Mouse (Mus musculus) G1E-ER4 (cell line): ENCODE results near the gene Rbsn. TPM values are rescaled to one million over a fixed set of nuclear protein-coding genes. Genes with fewer than 3 reads are reported as not detected.

Experiments used
- GATA1 ChIP-seq: IDR thresholded peaks from one replicate; pipeline ENCODE4 v1.8.0; 2012; ENCODE audit warnings: low read length, inconsistent platforms
- polyA plus RNA-seq: library from polyadenylated mRNA; stranded (reverse); fragments of >175 nt; gene quantifications from 2 replicates; pipeline ENCODE4 v1.2.3, GENCODE M21; 2012

Rbsn gene
- polyA plus RNA-seq: 7.5 and 7.8 TPM in 2 replicates

DNA sequence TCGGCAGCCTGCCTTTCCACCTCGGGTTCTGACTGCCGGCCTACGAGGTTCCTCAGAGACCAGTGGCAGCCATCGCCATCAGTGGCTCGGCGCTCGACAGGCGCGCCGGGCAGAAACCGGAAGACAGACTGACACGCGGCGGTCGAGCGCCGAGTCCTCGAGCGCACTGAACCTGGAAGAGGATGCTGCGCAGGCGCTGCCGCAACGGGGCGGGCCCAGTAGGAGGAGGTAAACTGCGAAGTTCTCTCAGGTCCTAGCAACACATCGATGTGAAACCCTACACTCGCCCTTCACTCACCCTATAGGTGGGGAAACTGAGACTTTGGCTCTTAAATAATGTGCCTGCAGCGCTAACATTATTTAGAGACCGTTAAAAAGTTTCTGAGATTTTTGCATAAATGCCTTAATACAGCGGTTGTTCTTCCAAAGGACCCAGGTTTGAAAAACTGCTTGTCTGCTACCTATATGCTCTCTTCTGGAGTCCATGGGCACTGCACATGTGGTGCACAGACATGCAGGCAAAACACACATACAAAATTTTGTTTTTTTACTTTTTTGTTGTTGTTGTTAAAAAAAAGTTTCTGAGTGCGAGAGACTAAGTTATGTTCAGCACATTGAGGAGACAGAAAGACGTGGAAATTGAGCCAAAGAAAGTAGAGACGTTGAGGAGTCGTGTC, at the start of gene Rbsn:
Rbsn (minus strand) TSS at position 153 of the 677 bp plus-strand sequence.
- TF ChIP-seq GATA1: no peak

DNA sequence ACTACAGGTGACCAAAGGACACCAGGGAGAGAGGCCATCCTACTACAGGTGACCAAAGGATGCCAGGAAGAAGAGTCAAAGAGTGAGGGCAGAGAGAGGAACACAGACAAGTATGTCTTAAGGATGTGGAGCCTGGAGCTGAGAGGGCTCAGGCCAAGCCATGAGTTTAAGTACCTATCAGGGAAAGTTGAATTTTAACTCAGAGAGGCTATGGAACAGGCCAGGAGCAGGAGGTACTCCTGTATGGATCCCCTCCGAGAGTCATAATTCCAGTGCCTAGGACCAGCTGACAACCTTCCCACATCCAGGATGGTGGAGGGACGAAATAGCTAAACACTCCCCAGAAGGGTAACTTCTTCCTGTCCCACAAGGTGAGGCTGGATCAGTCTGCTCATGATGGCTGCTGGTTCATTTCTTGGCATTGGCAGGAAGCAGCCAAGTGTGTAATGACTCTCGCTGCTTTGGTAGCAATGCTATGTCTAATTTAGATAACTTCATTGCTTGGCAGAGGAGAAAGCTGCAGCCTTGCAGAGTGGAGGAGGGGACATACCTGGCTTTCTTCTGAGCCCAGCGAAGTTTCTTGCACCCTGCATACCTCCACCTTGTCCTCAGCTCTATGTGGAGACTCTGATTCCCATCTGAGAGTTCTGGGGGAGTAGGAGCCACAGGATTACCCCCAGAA, 46.6 kb upstream of the Rbsn start:
- TF ChIP-seq GATA1: no peak

DNA sequence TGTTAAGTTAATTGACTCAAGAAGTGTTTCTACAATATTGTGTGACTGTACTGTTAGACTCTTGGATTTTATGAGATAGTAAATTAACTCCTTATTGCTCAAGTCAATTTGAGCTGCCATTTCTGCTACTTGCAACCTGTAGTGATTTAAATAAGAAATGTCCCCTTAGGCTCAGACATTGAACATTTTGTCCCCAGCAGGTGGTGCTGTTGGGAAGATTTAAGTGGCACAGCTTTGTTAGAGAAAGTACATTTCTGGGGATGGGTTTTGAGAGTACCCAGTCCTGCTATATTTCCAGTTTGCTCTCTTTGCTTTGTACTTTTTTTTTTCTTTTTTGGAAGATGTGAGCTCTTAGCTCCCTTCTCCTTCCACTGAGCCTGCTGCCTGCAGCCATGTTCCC, 40.6 kb upstream of the Rbsn start:
- no peak for TF ChIP-seq GATA1

DNA sequence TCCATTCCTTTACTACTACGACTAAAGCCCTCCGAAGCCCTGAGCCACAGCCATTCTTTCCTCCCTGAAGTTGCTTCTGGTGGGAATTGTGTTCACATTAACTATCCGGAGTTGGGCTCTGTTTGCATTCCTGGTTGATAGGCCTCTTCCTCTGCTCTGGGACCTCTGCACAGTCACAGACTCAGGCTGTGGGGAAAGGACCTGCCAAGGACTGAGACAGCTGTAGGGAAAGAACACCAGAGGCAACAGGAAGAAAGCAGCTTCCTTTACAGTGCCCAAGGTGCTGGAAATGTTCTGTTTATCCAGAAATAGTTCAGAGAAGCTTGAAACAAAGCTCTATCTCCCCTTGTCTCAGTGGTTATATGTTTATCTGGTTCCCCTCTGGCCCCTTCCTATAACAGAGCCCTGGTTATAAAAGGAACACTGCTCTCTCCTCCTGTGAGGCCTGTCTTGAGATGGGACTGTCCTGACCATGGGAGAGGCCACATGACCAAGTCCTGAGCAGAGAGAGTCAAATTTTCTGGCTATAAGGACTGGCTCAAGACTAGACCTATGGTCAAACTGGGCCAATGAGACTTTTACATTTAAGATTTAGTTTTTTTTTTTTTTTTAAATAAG, 38.6 kb upstream of the Rbsn start:
- no peak for TF ChIP-seq GATA1

DNA sequence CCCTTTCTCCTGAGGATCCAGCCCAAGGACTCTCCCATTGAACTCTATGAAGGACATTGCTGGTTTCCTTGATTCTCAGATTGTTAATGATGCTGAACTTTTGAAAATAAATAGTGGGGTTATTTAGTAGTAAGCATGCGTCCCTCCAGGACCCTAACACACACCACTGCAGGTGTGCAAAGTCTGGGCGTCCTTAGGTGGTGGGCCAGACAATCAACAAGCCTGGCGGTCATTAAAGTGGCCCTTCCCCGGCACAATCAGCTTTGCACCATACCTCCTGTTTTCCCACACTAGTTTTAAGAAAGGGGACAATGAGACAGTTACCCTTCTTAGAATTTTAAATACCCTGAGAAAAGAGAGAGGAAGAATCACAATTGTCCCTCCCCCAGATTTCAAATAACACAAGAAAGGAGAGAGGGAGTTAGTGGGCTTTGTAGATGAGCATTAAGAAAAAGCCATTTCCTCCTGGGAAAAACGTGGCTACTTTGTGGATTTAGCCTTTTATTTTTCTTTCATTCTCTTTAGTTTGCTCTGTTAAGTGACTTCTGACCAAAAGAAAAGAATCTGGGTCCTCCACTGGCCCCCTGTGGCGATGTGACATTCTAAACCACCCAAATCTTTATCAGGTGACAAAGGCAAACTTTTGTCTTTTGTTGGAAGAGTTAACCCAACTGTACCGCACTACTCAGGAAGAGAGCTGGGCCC, 32.6 kb upstream of the Rbsn start:
- no peak for TF ChIP-seq GATA1

DNA sequence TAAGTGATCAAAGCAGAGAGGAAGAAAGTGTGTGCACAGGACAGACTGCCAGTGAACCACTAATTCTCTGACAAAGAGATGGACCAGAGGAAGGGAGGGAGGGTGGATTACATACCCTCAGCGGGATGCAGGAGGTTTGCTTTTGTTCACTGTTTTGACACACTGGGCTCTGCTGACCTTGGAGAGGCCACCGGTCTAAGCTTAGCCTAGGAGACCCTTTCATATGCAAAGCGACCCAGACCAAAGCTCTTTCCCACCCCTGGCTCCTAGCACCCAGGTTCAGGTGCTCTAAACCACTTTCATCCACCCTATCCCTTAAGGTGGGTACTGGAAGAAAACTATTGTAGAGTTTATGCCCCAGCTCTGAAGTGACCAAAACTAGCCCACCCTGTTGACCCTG, 31.6 kb upstream of the Rbsn start:
- no peak for TF ChIP-seq GATA1

DNA sequence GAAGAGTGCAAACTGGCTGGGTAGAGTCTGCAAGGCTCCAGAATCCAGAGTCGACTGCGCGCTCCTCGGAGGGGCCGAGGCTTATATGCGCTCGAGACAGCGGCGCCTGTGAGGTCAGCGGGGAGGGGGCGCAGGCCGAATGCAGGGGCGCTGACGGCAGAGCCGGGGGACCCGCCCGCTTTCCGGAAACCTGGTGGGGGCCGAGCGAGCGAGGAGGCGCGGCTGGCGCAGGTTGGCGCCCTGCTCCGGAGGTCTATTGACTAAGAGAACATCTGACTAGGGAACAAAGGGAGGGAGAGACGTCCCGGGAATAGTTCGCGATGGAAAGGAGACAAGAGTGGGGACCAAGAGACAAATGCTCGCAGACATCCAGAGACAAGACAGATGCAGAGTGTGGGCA, 29.9 kb upstream of the Rbsn start, which contains the start of gene Trh:
Trh (minus strand) TSS at position 60 of the 400 bp plus-strand sequence.
- TF ChIP-seq GATA1: no peak

DNA sequence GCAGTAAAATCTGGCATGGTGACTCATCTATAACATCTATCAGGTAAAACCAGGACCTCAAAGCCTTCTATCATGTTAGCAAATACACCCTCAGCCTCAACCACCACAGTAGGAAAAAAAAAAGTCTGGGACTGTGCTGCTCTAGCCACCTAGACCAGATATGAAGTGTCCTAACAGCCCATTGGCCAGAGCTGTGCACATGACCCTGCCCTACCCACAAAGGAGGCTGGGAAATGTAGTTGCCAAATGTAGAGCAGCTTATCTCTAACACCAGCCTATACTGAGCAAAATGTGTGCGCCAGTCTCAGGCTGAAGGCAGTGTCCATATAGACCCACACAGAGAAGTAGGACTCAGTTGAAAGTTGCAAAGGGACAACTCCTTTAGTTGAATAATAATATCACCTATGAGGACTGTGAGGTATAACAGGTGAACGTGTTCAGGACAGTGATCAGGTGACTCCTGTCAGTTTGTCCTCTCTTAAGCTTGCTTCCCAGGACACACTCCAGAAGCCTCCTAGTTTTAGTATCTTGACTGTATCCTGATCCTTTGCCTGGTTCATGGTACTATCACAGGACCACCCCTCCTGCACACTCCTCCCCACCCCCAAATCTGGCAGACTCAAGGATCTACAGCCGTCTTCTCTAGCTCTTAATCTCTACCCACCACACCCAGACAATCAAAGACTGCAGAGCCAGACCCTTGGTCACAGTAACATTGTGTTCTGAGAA, 26.6 kb upstream of the Rbsn start:
- no peak for TF ChIP-seq GATA1

DNA sequence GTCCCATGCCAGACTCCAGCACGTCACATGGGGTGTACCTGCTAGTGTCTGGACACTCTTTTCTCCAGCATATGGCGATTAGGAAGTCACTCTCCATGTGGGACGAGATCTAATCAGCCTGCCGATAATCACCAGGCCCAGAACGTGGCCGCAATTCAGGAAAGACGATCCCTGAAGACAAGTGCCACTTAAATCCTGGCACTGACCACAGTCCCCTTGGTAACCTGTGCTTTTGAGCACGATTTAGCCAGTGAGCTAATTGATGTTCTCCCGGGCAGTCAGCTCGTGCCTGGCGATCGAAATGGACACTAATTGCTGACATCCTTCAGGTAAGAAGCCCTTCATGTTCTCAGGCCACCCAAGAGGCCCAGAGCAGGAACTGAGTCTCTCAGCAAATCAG, 20.3 kb upstream of the Rbsn start:
- TF ChIP-seq GATA1: no peak

DNA sequence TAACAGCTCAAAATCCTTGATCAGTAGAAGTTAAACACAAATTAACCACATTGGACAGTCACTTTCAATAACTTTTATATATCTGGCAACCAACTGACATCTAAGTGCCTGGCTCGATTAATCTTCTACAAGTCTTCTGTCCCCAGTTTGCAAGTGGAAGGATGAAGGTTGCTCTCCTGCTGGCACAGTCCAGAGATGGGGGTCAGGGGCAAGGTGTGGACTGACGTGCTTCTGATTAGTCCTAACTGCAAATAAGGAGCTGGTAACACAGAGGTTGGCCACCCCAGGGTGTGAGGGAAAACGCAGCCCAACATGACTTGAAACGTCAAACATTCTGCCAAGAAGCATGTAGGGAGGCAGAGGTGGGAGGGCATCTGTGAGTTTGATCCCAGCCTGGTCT, 17.0 kb upstream of the Rbsn start:
- TF ChIP-seq GATA1: no peak

DNA sequence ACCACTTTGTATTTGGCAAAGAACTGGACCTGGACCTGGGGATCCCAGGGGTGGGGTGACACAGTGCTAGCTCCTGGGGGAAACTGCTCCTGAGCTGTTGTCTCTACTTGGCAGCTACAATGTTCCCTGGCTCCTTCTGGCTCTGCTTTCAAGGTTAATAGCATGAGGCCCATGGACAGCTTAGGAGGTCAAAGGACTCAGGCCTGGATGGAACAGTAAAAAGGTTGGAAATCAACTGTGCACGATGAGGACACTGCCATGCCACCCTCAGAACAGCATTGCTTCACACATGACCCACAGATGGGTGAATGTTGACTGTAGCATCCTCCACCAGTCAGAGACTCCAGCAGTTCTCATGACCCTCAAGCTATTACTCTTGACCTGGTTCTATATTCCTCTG, 16.6 kb upstream of the Rbsn start:
- TF ChIP-seq GATA1: no peak

DNA sequence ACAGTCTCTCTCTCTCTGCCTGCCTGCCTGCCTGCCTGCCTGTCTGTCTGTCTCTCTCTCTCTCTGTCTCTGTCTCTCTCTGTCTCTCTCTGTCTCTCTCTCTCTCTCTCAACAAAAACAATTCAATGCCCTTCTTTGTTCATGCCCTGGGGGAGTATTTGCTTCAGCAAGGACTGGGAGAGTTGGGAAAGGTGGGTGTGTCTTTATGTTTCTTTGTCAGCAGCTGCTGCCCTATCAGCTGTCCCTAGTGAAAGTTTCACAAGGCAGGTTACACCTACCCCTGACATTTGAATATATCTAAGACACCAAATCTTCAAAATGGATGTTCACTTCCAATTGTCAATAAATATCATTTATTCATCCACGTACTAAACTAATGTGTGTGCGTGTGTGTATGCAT, 14.9 kb upstream of the Rbsn start:
- TF ChIP-seq GATA1: no peak

DNA sequence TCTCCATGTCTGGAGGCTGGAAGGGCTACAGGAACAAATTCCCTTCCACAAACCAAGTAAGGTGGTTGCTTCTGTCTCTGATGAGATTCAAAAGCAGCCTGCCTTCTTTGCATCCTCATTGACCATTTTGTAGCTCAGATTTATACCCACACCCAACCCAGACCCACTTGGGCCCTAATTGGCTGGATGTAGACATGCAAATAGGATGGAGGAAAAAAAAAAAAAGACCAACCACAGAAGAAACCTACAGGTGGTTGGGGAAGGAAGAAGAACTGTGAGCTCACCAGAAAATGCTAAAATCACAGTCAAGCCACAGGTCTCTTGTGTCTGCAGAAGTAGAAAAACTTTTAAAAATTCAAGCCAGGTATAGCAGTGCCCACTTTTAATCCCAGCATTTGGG, 14.4 kb upstream of the Rbsn start:
- no peak for TF ChIP-seq GATA1

DNA sequence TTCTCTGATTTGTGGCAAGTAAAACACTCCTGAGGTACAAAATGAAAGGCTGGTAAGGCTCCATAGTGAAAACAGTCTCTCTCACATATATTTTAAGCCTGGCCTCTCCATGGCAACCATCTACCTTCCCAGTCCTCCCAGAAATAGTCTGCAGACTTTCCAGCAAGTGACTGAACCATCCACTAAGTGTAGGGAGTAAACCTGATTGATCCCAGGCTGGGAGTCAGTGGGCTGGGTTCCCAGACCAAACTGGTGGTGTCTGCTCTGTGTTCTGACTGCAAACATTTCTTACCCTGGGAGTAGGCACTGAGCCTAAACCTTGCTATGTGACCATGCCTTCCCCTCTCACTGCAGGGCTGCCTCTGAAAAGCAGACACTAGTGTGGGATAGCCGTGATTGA, 10.3 kb upstream of the Rbsn start:
- no peak for TF ChIP-seq GATA1

DNA sequence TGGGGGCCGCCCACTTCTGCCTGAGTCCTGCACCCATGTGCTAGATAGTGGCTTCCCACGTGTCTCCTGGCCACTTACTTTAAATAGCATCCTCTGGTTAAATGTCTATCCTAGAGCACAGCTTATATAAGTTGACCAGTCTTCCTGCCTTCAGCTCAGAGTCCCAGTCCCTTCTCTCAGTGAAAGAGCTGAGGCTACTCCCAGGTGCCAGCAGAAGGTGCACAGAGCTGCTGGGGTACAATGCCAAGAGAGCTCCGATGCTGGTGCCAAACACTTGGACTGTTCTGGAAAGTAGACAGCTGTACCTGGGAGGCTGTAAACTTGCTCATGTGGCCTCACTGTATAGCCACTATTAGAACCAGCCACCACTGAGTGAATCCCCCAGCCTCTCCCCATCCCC, 7.3 kb upstream of the Rbsn start:
- no peak for TF ChIP-seq GATA1
